Mouse (Mus musculus): ENCODE results near the gene Palmd. TPM values are rescaled to one million over a fixed set of nuclear protein-coding genes. Genes with fewer than 3 reads are reported as not detected.

The Palmd gene
- polyA plus RNA-seq, 1 experiment from 2014 or later = 19.7 TPM

- H3K9ac ChIP-seq (replicated peaks; ENCODE audit: low read depth, low read length) = no peak overlapping the region
- WGBS = 64% methylated on average over 2 of the region's 2 CpGs
- no peak for ATAC-seq
- peaks cover 13% of the 10 kb centered on the region for H3K4me1 ChIP-seq (replicated peaks; ENCODE audit: control insufficient read depth, insufficient read depth, low read length)
- H3K4me2 ChIP-seq (ENCODE audit: low read length) = no peak overlapping the region
- no peaks in the 10 kb centered on the region for H3K9me3 ChIP-seq (ENCODE audit: control insufficient read depth, low read length)
- no peak overlapping the region for H3K4me3 ChIP-seq (replicated peaks; ENCODE audit: low read length)
- peak overlapping the region; percentile 84 for H3K27ac ChIP-seq (ENCODE audit: low read length)
- no peaks in the 10 kb centered on the region for H3K27me3 ChIP-seq (replicated peaks; ENCODE audit: control insufficient read depth, insufficient read depth, low read length)
- no peaks in the 10 kb centered on the region for H3K36me3 ChIP-seq (ENCODE audit: control insufficient read depth, insufficient read depth)
Observed at GRCm38 (mm10) chr3:116986451-116986850, 17.7 kb upstream of the Palmd start.

- no peak overlapping the region for H3K4me3 ChIP-seq (replicated peaks; ENCODE audit: low read length)
- peak; percentile 51; the same call in 1 of the 2 replicates for ATAC-seq
- no peak overlapping the region for H3K4me2 ChIP-seq (ENCODE audit: low read length)
- peak overlapping the region; percentile 84 for H3K27ac ChIP-seq (ENCODE audit: low read length)
- no peaks in the 10 kb centered on the region for H3K9me3 ChIP-seq (ENCODE audit: control insufficient read depth, low read length)
- H3K27me3 ChIP-seq (replicated peaks; ENCODE audit: control insufficient read depth, insufficient read depth, low read length) = no peaks in the 10 kb centered on the region
- no peak overlapping the region for H3K9ac ChIP-seq (replicated peaks; ENCODE audit: low read depth, low read length)
- peaks cover 13% of the 10 kb centered on the region for H3K4me1 ChIP-seq (replicated peaks; ENCODE audit: control insufficient read depth, insufficient read depth, low read length)
- no peaks in the 10 kb centered on the region for H3K36me3 ChIP-seq (ENCODE audit: control insufficient read depth, insufficient read depth)
- 18% methylated on average over 1 of the region's 1 CpGs for WGBS
Observed at GRCm38 (mm10) chr3:116985741-116986140, 17.0 kb upstream of the Palmd start.

- H3K4me1 ChIP-seq (replicated peaks; ENCODE audit: control insufficient read depth, insufficient read depth, low read length) = peaks cover 13% of the 10 kb centered on the region
- peak; percentile 94 for ATAC-seq
- 2% methylated on average over 1 of the region's 1 CpGs for WGBS
- H3K27ac ChIP-seq (ENCODE audit: low read length) = peak overlapping the region; percentile 81
- H3K27me3 ChIP-seq (replicated peaks; ENCODE audit: control insufficient read depth, insufficient read depth, low read length) = no peaks in the 10 kb centered on the region
- no peak overlapping the region for H3K9ac ChIP-seq (replicated peaks; ENCODE audit: low read depth, low read length)
- H3K9me3 ChIP-seq (ENCODE audit: control insufficient read depth, low read length) = no peaks in the 10 kb centered on the region
- H3K4me3 ChIP-seq (replicated peaks; ENCODE audit: low read length) = no peak overlapping the region
- H3K36me3 ChIP-seq (ENCODE audit: control insufficient read depth, insufficient read depth) = no peaks in the 10 kb centered on the region
- no peak overlapping the region for H3K4me2 ChIP-seq (ENCODE audit: low read length)
Observed at GRCm38 (mm10) chr3:116985042-116985455, 16.3 kb upstream of the Palmd start.

DNA sequence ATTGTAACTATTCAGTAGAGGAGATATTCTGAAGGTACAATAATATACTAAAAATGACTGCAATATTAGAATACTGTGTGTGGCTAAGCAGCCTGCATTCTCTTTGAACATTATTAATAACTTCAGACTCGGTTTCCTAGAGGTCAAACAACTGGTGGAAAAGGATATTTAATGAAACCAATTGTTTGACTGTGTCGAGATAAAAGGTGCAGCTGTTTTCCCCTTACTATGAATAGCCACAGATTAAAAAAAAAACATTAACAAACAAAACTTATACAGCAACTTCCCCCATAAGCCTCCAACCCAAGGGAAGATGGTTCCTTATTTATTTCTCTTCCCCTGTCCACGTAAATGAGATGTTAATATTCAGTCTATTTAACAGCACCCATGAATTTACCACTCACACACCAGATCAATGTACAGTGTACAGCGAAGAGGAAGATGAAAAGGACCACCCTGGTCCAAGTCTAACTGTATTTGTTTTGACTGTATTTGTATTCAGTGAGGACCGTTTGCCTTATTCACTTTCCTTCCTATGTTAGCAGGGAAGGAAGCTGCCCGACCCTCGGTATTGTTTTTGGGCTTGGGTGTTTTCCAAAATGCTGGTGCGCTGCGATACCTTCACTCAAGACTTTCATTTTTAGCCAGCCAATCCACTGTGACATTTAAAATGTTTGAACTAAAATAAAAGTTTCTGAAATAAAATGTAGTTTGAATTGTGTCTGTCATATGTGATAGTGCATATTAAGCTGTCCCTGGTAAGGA lies 13.2 kb upstream of the Palmd start:
- Histone ChIP-seq H3K4me1 (replicated peaks; ENCODE audit: control insufficient read depth, insufficient read depth, low read length) (peaks cover 11% of the 10 kb centered on the region), H3K4me2 (ENCODE audit: low read length) (no peak overlapping the region), H3K4me3 (replicated peaks; ENCODE audit: low read length) (no peak overlapping the region), H3K36me3 (ENCODE audit: control insufficient read depth, insufficient read depth) (no peaks in the 10 kb centered on the region), H3K9me3 (ENCODE audit: control insufficient read depth, low read length) (no peaks in the 10 kb centered on the region), H3K27me3 (replicated peaks; ENCODE audit: control insufficient read depth, insufficient read depth, low read length) (no peaks in the 10 kb centered on the region), H3K9ac (replicated peaks; ENCODE audit: low read depth, low read length) (no peak overlapping the region), H3K27ac (ENCODE audit: low read length) (no peak overlapping the region)
- no peak for ATAC-seq
- WGBS = 48% methylated on average over 9 of the region's 9 CpGs

DNA sequence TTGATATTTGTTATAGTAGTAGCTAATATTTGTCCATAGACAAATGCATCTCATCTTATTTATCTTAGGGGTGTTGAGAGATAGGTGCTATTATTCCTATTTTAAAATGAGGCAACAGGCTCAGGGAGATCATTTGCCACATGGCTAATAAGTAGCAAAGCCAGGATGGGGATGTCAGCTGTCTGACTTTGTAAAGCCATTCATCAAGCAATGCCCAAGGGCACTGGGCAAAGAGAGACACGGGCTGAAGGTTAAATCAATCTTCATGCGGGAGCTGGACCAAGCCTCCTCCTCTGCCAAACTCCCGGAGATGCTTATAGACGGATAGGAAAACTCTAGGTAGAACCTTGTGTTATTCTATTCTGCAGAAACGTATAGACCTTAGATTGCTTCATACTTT lies 999 bp upstream of the Palmd start:
- Histone ChIP-seq H3K4me2 (ENCODE audit: low read length) (no peak overlapping the region), H3K36me3 (ENCODE audit: control insufficient read depth, insufficient read depth) (no peaks in the 10 kb centered on the region), H3K4me1 (replicated peaks; ENCODE audit: control insufficient read depth, insufficient read depth, low read length) (peaks cover 20% of the 10 kb centered on the region), H3K27me3 (replicated peaks; ENCODE audit: control insufficient read depth, insufficient read depth, low read length) (no peaks in the 10 kb centered on the region), H3K27ac (ENCODE audit: low read length) (no peak overlapping the region), H3K9ac (replicated peaks; ENCODE audit: low read depth, low read length) (no peak overlapping the region), H3K4me3 (replicated peaks; ENCODE audit: low read length) (no peak overlapping the region), H3K9me3 (ENCODE audit: control insufficient read depth, low read length) (no peaks in the 10 kb centered on the region)
- no peak for ATAC-seq
- 60% methylated on average over 5 of the region's 5 CpGs for WGBS

- 6% methylated on average over 4 of the region's 5 CpGs for whole genome bisulfite sequencing
- Histone ChIP-seq H3K36me3 (ENCODE audit: control insufficient read depth, insufficient read depth) (no peaks in the 10 kb centered on the region), H3K4me2 (ENCODE audit: low read length) (peak overlapping the region; percentile 65), H3K9ac (replicated peaks; ENCODE audit: low read depth, low read length) (peak overlapping the region; percentile 69), H3K4me3 (replicated peaks; ENCODE audit: low read length) (peak overlapping the region; percentile 56), H3K27me3 (replicated peaks; ENCODE audit: control insufficient read depth, insufficient read depth, low read length) (no peaks in the 10 kb centered on the region), H3K27ac (ENCODE audit: low read length) (peak overlapping the region; percentile 85), H3K4me1 (replicated peaks; ENCODE audit: control insufficient read depth, insufficient read depth, low read length) (peaks cover 24% of the 10 kb centered on the region), H3K9me3 (ENCODE audit: control insufficient read depth, low read length) (no peaks in the 10 kb centered on the region)
- ATAC-seq = peak; percentile 31
Observed at GRCm38 (mm10) chr3:116969003-116969402, 216 bp upstream of the Palmd start.

DNA sequence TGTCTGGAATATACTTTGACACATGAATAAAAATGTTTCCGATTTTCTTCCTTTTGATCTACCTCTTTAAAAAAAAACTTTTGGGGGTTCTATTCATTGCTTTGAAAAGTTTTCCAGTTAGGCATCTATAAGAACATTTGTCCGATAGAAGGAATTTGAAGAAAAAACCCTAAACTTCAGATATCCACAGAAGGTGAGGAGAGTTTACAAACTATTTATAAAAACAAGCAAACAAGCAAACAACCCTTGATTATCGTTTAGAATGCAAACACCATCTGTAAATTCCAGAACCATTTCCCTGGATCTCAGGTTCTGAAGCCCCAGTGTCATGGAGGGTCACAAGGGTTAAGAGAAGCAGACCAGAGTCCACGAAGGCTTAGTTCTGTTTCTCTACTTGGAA lies 820 bp downstream of the Palmd start, which contains the start of gene 4930455H04Rik:
TSS of gene 4930455H04Rik (plus strand) at position 301 of the 400 bp plus-strand sequence.
- no peaks in the 10 kb centered on the region for H3K9me3 ChIP-seq (ENCODE audit: control insufficient read depth, low read length)
- 46% methylated on average over 4 of the region's 4 CpGs for WGBS
- H3K27me3 ChIP-seq (replicated peaks; ENCODE audit: control insufficient read depth, insufficient read depth, low read length) = no peaks in the 10 kb centered on the region
- no peaks in the 10 kb centered on the region for H3K36me3 ChIP-seq (ENCODE audit: control insufficient read depth, insufficient read depth)
- ATAC-seq = no peak
- peak within 1 kb of the TSS; percentile 69 for H3K9ac ChIP-seq (replicated peaks; ENCODE audit: low read depth, low read length)
- H3K27ac ChIP-seq (ENCODE audit: low read length) = peak within 1 kb of the TSS; percentile 85
- peak within 1 kb of the TSS; percentile 56 for H3K4me3 ChIP-seq (replicated peaks; ENCODE audit: low read length)
- H3K4me2 ChIP-seq (ENCODE audit: low read length) = peak within 1 kb of the TSS; percentile 65
- peaks cover 24% of the 10 kb centered on the region for H3K4me1 ChIP-seq (replicated peaks; ENCODE audit: control insufficient read depth, insufficient read depth, low read length)

- H3K4me3 ChIP-seq (replicated peaks; ENCODE audit: low read length) = peak overlapping the region; percentile 36
- peaks cover 24% of the 10 kb centered on the region for H3K4me1 ChIP-seq (replicated peaks; ENCODE audit: control insufficient read depth, insufficient read depth, low read length)
- peak overlapping the region; percentile 43 for H3K4me2 ChIP-seq (ENCODE audit: low read length)
- ATAC-seq = no peak
- 0 out of 2 replicates have a peak overlapping the region, but pooled peaks have one; percentile 22 for H3K9ac ChIP-seq (replicated peaks; ENCODE audit: low read depth, low read length)
- H3K27ac ChIP-seq (ENCODE audit: low read length) = no peak overlapping the region
- H3K27me3 ChIP-seq (replicated peaks; ENCODE audit: control insufficient read depth, insufficient read depth, low read length) = no peaks in the 10 kb centered on the region
- no peaks in the 10 kb centered on the region for H3K36me3 ChIP-seq (ENCODE audit: control insufficient read depth, insufficient read depth)
- WGBS = 60% methylated on average over 6 of the region's 6 CpGs
- H3K9me3 ChIP-seq (ENCODE audit: control insufficient read depth, low read length) = no peaks in the 10 kb centered on the region
Observed at GRCm38 (mm10) chr3:116967436-116967835, 1.4 kb downstream of the Palmd start.

- WGBS = 36% methylated on average over 6 of the region's 6 CpGs
- 0 out of 2 replicates have a peak overlapping the region, but pooled peaks have one; percentile 22 for H3K9ac ChIP-seq (replicated peaks; ENCODE audit: low read depth, low read length)
- no peak for ATAC-seq
Observed at GRCm38 (mm10) chr3:116966800-116967199, 2.0 kb downstream of the Palmd start.

More at GRCm38 (mm10) chr3:116966800-116967199, 2.0 kb downstream of the Palmd start:
- Histone ChIP-seq H3K9me3 (ENCODE audit: control insufficient read depth, low read length) (no peaks in the 10 kb centered on the region), H3K27me3 (replicated peaks; ENCODE audit: control insufficient read depth, insufficient read depth, low read length) (no peaks in the 10 kb centered on the region), H3K4me2 (ENCODE audit: low read length) (peak overlapping the region; percentile 43), H3K4me3 (replicated peaks; ENCODE audit: low read length) (peak overlapping the region; percentile 36), H3K27ac (ENCODE audit: low read length) (peak overlapping the region; percentile 26; the same call in 1 of the 2 replicates), H3K36me3 (ENCODE audit: control insufficient read depth, insufficient read depth) (no peaks in the 10 kb centered on the region), H3K4me1 (replicated peaks; ENCODE audit: control insufficient read depth, insufficient read depth, low read length) (peaks cover 24% of the 10 kb centered on the region)

Data from forebrain, embryonic 16.5 days (tissue).